Mouse (Mus musculus) cerebellum, adult (tissue): ENCODE measurements around the gene Ushbp1.
A peak's percentile ranks its signal among the peaks of the same experiment; 100 is the strongest.
"Not testable (repeated sequence)": the region's sequence is repeated elsewhere in the genome, so short reads cannot be mapped to it uniquely, and the experiment has no call there.

ENCODE experiments used
- ATAC-seq: cut with Nextera tagmentation; 2 replicates; pipeline ENCODE4 v1.9.2; 2017; ENCODE audit warnings: mild to moderate bottlenecking, moderate library complexity, mixed read lengths; ENCODE audit not compliant: insufficient number of reproducible peaks, low FRiP score, low TSS enrichment

The Ushbp1 gene

GRCm38 (mm10) chr8:71395629-71396028, at the start of gene Ushbp1:
TSS of gene Ushbp1 (minus strand) at chr8:71395802.
- no peak for ATAC-seq

- ATAC-seq = no peak
Measured at GRCm38 (mm10) chr8:71445096-71445495, 49.5 kb upstream of the Ushbp1 start.

- ATAC-seq = no peak
Measured at GRCm38 (mm10) chr8:71441404-71441803, 45.8 kb upstream of the Ushbp1 start.

- no peak for ATAC-seq
Measured at GRCm38 (mm10) chr8:71437041-71437440, 41.4 kb upstream of the Ushbp1 start.

DNA sequence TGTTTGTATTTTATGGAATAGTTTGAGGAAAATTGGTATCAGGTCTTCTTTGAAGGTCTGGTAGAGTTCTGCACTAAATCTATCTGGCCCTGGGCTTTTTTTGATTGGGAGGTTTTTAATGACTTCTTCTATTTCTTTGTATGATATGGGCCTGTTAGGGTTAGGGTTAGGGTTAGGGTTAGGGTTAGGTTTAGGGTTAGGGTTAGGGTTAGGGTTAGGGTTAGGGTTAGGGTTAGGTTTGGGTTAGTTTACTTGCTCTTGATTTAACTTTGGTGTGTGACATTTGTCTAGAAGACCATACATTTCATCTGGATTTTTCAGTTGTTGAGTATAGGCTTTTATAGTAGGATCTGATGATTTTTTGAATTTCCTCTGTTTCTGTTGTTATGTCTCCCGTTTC, 37.3 kb upstream of the Ushbp1 start:
- not testable (repeated sequence) for ATAC-seq

GRCm38 (mm10) chr8:71422121-71422520, 26.5 kb upstream of the Ushbp1 start:
- no peak for ATAC-seq

- no peak for ATAC-seq
Measured at GRCm38 (mm10) chr8:71411535-71412273, 16.1 kb upstream of the Ushbp1 start.

GRCm38 (mm10) chr8:71408231-71408630, 12.6 kb upstream of the Ushbp1 start:
- ATAC-seq = no peak

GRCm38 (mm10) chr8:71407441-71407840, 11.8 kb upstream of the Ushbp1 start:
- ATAC-seq = no peak

DNA sequence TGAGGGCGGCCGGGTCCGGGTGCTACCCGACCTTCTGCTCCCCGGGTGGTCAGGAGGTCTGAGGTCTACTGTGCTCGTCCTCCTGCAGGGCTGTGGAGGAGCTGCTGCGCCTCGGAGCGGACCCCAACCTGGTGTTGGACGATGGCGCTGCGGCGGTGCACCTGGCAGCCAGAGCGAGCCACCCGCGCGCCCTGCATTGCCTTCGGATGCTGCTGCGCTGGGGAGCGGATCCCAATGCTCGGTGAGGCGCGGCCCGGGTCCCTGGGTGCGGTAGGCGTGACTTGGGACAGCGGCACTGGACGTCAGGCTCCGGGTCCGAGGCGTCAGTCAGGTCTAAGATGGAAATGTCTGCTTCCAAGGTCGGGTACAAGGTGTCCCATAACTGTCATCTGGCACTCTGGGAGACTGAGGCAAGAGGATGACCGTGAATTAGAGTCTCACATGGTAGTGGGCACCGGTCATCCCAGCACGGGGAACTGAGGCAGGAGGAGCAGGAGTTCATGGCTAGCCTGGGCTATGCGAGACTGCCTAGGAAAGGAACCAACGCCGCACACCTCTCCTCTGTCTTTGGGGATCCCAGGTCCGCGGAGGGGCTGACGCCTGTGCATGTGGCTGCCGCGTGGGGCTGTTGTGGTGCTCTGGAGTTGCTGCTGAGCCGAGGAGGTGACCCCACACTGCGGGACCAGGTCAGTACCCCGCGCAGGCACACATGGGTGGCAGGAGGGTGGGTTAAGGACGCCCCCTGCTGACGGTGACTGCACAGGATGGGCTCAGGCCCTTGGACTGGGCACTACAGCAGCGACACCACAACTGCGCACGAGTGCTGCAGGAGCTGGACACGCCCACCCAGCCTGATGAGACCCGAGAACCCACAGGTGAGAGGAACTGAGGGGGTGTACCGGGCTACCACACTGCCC, 10.8 kb upstream of the Ushbp1 start:
- no peak; the same call in 1 of the 2 replicates for ATAC-seq

DNA sequence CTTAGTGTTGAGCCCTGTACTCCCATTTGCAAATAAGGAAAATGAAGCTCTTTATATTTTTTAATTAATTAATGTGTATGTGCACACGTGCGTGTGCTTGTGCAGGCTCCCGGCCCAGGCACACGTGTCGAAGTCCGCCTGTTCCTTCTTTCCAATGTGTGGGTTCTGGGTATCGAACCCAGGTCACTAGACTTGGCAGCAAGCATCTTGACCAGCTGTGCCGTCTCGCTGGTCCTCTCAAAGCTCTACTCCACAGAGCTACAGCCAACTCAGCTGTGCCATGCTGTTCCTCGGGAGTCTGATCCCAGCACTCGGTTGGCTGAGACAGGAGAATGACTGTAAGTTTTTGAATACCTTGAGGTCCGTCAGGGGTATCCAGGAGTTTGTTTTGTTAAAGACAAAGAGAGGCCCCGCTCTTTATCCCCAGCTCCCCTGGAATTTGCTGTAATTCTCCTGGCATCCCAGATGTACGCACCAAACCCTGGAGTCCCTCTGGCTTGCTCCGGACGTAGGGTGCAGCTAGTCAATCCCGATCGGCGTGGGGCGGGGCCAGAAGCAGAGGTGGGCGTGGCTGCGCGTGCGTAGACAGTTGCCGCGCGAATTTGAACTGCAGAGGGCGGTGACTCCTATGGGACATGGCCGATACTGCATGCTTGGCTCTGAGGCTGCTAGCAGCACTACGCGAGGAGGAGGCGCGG, 9.9 kb upstream of the Ushbp1 start, which contains the start of gene Ankle1:
TSS of gene Ankle1 (plus strand) at position 610 of the 698 bp plus-strand sequence.
- peak; percentile 64 for ATAC-seq

DNA sequence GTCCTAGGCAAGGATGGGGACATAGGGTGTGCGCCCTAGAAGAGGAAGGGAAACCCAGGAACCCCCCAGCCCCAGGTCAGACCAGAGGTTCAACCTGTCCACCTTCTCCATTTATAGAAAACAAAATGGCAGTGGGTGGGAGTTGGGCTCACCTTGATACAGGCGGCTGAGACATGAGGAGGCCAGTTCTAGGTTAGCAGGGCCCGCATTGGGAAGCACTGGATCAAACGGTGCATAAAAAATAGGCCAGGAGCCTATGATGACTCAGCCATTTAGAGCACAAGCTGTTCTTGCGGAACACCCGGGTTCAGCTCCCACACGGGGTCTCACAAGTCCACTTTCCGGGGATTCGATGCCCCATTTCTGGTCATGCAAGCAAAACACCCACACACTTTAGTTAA, 9.3 kb upstream of the Ushbp1 start:
- ATAC-seq = no peak

DNA sequence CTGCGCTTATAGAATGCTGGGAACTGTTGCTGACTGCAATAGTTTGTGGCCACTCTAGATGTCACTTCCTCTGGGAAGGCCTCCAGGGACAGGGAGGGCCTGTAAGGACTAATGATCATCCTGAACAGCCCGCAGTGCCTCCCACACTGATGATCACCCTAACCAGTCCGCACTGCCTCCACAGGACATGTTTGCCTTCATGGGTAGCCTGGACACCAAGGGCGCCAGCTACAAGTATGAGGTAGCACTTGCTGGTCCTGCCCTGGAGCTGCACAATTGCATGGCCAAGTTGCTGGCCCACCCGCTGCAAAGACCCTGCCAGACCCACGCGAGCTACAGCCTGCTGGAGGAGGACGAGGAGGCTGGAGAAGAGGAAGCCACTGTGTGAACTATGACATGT, 8.4 kb upstream of the Ushbp1 start:
- no peak for ATAC-seq

DNA sequence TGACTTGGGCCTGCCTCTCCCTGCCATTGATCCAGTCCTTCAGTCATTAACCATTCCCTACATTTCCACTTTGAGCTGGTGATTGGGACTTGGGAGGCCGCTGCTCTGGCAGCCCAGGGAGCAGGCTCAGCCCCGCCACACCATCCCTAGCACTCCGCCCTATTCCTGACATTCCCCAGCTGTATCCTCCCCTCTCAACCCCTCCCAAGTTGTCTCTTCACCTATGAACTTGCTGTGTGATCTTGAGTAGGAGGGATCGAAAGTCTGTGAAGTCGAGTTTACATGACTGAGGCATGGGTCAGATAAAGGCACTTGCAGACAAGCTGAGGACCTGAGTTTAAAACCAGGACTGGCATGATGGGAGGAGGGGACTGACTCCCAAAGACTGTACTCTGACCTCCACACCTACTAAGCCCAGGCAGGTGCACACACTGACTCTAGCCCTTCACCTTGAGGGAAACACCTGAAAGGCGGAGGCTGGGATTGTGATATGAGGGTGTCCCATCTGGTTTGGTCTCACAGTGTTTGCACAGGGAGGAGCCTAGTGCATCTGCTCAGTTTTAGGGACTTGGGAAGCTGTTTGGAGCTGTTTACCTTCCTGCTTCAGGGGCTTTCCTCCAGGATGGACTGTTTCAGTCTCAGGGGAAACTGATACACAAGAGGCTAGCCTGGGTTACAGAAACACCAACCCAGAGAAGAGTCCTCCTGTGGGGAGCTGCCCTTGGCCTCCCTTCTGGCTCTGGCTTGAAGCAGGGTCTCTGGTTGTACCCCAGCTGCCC, 7.7 kb upstream of the Ushbp1 start:
- ATAC-seq = no peak

DNA sequence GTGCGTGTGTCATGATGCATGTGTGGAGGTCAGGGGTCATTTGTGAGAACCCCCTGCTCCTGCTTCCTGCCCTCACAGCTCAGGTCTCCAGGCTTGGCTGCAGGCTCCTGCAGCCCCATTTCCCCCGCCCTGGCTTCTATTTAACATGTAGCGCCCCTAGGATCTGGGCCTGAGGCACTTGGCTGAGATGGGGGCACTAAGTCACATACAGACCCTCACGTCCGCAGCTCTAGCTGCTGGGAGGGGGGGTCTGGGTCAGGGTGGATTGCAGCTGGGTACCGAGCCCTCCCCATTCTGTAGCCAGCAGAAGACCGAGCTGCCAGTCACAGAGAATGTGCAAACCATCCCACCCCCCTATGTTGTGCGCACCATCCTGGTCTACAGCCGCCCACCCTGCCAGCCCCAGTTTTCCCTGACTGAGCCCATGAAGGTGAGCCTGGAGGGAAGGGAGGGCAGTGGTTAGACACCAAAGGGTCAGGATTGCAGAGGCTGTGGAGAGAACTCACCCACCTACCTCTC, 6.9 kb upstream of the Ushbp1 start:
- ATAC-seq = no peak

GRCm38 (mm10) chr8:71401454-71401853, 5.9 kb upstream of the Ushbp1 start:
- no peak for ATAC-seq

DNA sequence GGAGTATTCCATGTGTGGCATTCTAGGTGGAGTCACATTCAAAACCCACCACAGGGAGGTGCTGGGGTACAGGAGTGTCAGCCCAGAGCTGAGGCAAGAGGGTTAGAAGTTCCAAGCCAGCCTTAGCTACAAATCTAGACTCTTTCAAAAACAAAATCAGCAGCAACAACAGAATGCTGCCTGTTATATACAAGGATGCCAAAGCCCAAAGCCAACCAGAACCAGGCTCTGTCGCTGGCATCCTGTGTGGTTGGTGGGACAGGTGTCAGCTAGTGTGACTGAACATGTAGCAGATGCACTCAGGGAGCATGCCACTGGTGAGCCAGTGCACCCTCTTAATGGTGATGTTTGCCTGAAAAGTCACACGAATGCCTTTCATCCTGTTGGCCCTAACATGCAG, 5.2 kb upstream of the Ushbp1 start:
- no peak for ATAC-seq

DNA sequence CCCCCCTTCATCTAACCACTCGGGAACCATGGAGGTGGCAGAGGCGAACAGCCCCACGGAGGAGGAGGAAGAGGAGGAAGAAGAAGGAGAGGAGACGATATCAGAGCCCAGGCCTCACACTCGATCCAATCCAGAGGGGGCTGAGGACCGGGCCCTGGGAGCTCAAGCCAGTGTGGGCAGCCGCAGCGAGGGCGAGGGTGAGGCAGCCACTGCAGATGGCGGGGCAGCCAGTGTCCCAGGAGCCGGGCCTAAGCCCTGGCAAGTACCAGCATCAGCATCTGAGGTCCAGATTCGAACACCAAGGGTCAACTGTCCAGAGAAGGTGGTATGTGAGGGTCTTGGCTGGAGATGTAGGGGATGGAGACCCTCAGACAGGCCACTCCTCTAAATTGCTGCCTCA, 2.1 kb upstream of the Ushbp1 start:
- ATAC-seq = no peak

DNA sequence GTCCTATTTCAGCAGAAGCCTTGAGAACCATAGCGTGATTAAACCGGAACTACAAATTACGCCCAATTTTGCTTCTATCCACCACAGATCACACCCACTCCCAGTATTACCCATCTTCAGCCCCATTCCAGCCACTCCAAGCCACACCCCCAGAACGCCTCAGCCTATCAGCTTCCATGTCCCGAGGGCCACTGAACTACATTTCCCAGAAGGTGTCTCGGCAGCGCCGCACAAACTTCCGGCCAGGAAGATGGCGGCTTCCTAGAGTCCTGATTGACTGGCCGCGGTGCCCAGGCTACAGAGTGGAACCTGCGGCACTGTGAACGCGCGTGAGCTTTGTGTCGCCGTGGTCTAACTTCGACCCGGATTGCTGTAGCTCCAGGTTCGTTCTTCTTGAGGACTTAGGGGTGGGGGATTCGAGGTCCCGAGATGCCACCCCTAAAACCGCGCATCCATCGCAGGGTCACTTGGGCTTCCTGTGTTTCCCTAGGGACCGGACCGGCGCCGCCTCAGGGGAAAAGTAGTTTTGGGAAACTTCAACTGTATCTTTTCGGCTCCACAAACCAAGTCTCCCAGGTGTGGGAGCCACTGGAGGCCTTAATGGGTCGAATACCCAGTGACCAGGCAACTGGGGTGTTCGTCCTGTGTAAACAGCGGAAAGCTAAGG, 1.2 kb upstream of the Ushbp1 start, which contains the start of gene Babam1:
TSS of gene Babam1 (plus strand) at position 223 of the 667 bp plus-strand sequence.
- peak; percentile 96 for ATAC-seq
